Mouse (Mus musculus): Measurements from ENCODE around the gene Hmox1. TPM values are rescaled to one million over a fixed set of nuclear protein-coding genes. Genes with fewer than 3 reads are reported as not detected.

Hmox1 gene
- polyA plus RNA-seq, 1 experiment from 2014 or later: 16.3 TPM

DNA sequence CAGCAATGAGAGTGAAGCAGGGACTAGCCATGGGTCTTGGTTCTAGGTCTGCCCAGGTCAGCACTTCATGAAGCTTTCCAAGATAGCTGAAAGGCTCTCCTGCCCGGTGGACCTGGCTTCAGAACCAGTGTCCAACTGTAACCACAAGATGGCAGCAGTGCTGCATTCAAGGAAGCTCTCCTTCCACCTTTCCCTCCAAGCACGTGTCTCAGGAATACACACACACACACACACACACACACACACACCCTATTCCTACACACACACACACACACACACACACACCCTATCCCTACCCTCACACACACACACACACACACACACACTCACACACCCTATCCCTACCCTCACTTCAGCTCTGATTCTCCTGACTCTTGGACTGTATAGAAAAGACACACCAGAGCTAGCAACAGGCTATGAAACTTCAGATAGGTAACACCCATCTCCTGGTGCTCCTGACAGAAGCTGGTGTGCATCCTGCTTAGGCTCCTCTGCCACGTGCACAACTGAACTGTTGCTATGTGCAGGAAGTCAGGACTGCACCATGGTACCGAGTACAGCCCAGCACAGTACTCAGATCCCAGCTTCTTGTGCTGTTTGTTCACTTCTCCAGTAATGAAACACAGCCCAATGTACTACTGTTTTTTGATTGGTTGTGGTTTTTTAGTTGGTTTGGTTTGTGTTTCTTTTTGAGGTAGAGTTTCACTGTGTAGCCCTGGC is 21.6 kb upstream of the Hmox1 start:
- Histone ChIP-seq H3K9ac (no peak overlapping the region), H3K9me3 (replicated peaks) (no peaks in the 10 kb centered on the region), H3K4me2 (no peak overlapping the region), H3K36me3 (peaks cover 6% of the 10 kb centered on the region; the same call in 1 of the 2 replicates), H3K27ac (no peak overlapping the region), H3K4me3 (no peak overlapping the region), H3K4me1 (replicated peaks) (no peaks in the 10 kb centered on the region), H3K27me3 (no peaks in the 10 kb centered on the region)
- WGBS: 26% methylated on average over 4 of the region's 4 CpGs
- ATAC-seq (replicated peaks; ENCODE audit: insufficient number of reproducible peaks, insufficient read depth, low FRiP score, low read depth): peak; percentile 49

DNA sequence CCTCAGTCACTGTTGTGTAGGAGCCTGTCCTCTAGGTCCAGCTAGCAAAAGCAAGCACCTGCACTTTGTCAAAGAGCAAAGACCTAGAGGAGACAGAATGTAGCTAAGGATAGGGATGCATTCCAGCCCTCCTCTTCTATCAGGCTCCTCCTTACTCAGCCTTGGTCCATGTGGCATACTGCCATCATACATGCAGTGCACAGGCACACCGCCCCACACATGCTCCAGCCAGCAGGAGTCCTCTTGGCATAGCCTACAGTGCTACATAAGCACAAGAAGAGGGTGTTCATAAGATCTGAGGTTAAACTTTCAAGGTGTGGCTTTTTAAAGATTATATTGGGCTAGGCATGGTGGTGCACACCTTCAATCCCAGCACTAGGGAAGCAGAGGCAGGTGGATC is 18.5 kb upstream of the Hmox1 start:
- Histone ChIP-seq H3K27me3 (no peaks in the 10 kb centered on the region), H3K27ac (no peak overlapping the region), H3K9ac (no peak overlapping the region), H3K9me3 (replicated peaks) (no peaks in the 10 kb centered on the region), H3K36me3 (no peaks in the 10 kb centered on the region), H3K4me2 (no peak overlapping the region), H3K4me3 (no peak overlapping the region), H3K4me1 (replicated peaks) (no peaks in the 10 kb centered on the region)
- ATAC-seq (replicated peaks; ENCODE audit: insufficient number of reproducible peaks, insufficient read depth, low FRiP score, low read depth): no peak
- WGBS: 92% methylated on average over 1 of the region's 1 CpGs

DNA sequence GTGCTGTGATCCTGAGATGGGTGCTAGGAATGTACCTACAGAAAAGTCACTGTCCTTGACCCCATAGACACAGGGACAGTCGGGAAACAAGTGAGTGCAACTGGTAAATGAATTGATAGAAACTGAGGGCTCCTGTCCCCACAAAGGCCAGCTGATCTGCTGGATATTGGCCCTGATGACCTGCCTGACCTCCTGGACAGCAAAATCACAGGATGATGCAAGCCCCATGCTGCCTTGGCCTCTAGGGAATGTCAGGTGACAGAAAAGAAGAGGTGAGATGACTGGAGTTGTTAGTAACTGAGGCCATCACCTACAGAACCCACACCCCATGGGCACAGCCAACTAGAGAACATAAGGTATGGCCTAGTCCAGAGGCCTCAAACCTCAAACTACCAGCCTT is 15.2 kb upstream of the Hmox1 start:
- Histone ChIP-seq H3K4me3 (no peak overlapping the region), H3K27me3 (no peaks in the 10 kb centered on the region), H3K27ac (no peak overlapping the region), H3K9ac (no peak overlapping the region), H3K9me3 (replicated peaks) (no peaks in the 10 kb centered on the region), H3K36me3 (no peaks in the 10 kb centered on the region), H3K4me1 (replicated peaks) (no peaks in the 10 kb centered on the region), H3K4me2 (no peak overlapping the region)
- 74% methylated on average over 1 of the region's 1 CpGs for WGBS
- ATAC-seq (replicated peaks; ENCODE audit: insufficient number of reproducible peaks, insufficient read depth, low FRiP score, low read depth): no peak

DNA sequence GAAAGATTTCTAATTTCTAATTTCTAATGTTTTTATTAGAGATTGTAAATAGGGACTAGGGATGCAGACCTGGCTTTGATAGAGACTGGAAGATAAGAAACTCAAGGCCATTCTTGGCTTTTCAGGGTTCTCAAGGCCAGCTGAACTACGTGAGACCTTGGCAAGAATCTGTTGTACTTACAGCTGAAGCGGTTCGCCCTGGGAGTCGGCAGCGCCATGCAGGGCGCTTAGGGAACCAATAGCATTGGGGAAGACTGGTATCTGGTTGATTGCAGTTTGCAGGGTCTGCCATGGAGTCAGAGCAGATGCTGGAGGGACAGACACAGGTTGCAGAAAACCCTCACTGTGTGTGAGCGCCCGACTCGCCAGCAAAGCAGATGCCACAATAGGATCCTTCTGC is 14.6 kb upstream of the Hmox1 start:
- no peaks in the 10 kb centered on the region for H3K27me3 ChIP-seq
- H3K36me3 ChIP-seq: no peaks in the 10 kb centered on the region
- H3K4me1 ChIP-seq (replicated peaks): 0 out of 2 replicates have a peak, but pooled peaks cover 5% of the 10 kb centered on the region
- H3K9ac ChIP-seq: no peak overlapping the region
- WGBS: 92% methylated on average over 9 of the region's 9 CpGs
- H3K27ac ChIP-seq: no peak overlapping the region
- ATAC-seq (replicated peaks; ENCODE audit: insufficient number of reproducible peaks, insufficient read depth, low FRiP score, low read depth): no peak
- H3K9me3 ChIP-seq (replicated peaks): no peaks in the 10 kb centered on the region
- no peak overlapping the region for H3K4me2 ChIP-seq
- H3K4me3 ChIP-seq: no peak overlapping the region

DNA sequence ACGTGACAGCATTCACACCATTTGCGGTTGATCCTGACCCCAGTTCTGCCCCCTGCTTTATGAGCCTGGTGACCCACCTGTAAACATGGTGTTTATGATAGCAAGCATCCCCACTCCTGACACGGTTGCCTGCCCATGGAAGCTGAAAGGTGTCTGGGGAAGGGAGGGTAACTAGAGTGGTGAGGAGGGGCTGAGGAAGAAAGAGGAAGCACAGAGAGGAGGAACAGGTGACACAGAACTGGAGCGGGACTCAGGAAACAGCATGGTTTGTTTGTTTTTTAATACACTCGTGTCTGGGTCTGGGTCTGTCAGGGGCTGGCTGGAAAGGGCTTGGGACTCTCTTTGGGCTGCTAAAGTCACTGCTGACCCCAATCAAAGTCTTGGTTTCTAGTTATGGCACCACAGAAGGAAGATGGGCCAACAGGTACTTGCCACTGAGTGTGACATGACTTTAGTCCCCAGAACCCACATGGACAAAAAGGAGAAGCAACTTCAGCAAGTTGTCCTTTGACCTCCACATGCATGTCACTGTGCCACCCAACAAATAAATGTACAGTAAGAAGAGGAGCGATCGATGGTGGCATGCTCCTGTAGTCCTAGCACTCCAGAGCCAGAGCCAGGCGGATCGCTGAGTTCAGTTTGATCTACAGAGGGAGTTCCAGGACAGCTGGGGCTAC is 11.9 kb upstream of the Hmox1 start:
- Histone ChIP-seq H3K9ac (no peak overlapping the region), H3K4me3 (no peak overlapping the region), H3K36me3 (no peaks in the 10 kb centered on the region), H3K9me3 (replicated peaks) (no peaks in the 10 kb centered on the region), H3K27ac (no peak overlapping the region), H3K4me1 (replicated peaks) (0 out of 2 replicates have a peak, but pooled peaks cover 5% of the 10 kb centered on the region), H3K27me3 (no peaks in the 10 kb centered on the region), H3K4me2 (no peak overlapping the region)
- 73% methylated on average over 9 of the region's 9 CpGs for WGBS
- ATAC-seq (replicated peaks; ENCODE audit: insufficient number of reproducible peaks, insufficient read depth, low FRiP score, low read depth): no peak

DNA sequence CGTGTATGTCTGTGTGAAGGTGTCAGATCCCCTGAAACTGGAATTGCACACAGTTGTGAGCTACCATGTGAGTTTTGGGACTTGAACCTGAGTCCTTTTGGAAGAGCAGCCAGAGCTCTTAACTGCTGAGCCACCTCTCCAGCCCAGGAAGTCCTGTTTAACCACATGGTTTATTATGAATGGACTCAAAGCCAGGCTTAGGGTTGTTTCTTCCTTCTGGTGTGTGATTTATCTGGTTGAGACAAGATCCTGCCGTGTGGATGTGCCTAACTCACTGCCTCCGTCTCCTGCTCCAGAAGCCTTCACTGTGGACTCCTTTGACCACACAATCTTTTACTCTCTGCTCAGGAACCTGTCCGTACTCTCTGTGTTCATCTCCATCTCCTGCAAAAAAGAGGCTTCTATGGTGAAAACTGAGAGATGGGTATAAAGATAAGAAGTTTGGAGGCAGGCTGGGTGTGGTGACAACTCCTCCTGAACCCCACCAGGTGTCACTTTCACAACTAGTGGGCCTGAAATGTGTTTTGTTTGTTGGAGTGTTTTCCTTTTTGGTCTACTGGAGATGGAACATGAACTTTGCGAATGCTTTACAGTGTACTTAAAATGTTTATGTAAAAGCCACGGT is 11.1 kb upstream of the Hmox1 start:
- Histone ChIP-seq H3K4me2 (no peak overlapping the region), H3K36me3 (no peaks in the 10 kb centered on the region), H3K4me1 (replicated peaks) (0 out of 2 replicates have a peak, but pooled peaks cover 5% of the 10 kb centered on the region), H3K9ac (no peak overlapping the region), H3K9me3 (replicated peaks) (no peaks in the 10 kb centered on the region), H3K27me3 (no peaks in the 10 kb centered on the region), H3K27ac (no peak overlapping the region), H3K4me3 (no peak overlapping the region)
- no peak for ATAC-seq (replicated peaks; ENCODE audit: insufficient number of reproducible peaks, insufficient read depth, low FRiP score, low read depth)
- 73% methylated on average over 6 of the region's 6 CpGs for WGBS

DNA sequence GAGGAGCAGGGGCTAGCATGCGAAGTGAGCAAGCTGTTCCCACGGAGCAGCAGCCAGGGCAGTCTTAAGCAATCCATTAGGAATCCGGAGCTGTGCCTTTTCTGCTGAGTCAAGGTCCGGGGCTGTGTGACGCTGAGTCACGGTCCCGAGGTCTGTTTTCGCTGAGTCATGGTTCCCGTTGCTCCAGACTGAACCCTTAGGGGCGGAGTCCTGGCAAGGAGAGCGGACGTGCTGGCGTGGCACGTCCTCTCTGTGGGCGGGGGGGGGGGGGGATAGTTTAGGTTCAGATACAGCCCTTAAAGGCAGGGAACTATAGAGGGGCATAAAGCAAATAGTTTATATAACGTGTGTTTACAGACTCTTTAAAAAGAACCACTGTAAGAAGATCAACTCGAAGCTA is 9.6 kb upstream of the Hmox1 start:
- Histone ChIP-seq H3K27me3 (no peaks in the 10 kb centered on the region), H3K36me3 (no peaks in the 10 kb centered on the region), H3K9me3 (replicated peaks) (no peaks in the 10 kb centered on the region), H3K4me3 (peak overlapping the region; percentile 45), H3K4me2 (peak overlapping the region; percentile 60), H3K27ac (peak overlapping the region; percentile 47; the same call in 1 of the 2 replicates), H3K4me1 (replicated peaks) (peaks cover 7% of the 10 kb centered on the region), H3K9ac (no peak overlapping the region)
- WGBS: 3% methylated on average over 17 of the region's 17 CpGs
- peak; percentile 94 for ATAC-seq (replicated peaks; ENCODE audit: insufficient number of reproducible peaks, insufficient read depth, low FRiP score, low read depth)

DNA sequence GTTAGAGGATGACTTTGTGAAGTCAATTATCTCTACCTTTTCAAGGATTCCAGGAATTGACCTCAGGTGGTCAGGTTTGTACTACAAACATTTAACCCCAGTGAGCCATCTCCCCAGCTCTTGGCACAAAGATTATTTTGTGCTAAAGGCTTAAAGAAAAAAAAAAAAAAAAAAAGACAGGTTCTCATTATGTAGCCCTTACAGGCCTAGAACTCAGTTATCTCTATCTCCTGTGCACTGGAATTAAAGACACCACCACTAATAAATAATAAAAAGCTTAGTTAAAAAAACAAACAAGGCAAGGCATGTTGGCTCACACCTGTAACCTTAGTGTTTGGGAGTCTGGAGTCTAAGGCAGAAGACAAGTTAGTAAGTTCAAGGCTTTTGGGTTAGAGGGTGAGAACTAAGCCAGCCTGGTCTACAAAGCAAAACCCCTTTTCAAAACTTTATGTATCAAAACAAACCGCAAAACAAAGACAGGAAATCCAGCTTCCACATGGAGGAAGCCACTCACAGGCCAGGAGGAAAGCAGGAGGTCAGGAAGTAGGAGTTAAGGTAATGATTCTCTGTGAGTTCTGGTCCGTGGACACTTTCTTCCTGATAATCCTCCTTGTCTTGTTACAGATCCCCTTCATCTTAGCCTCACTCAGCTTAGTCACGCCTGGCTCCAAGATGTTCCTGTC is 8.9 kb upstream of the Hmox1 start:
- peaks cover 14% of the 10 kb centered on the region for H3K4me1 ChIP-seq (replicated peaks)
- WGBS: 52% methylated on average over 3 of the region's 3 CpGs
- H3K27me3 ChIP-seq: no peaks in the 10 kb centered on the region
- H3K9me3 ChIP-seq (replicated peaks): no peaks in the 10 kb centered on the region
- H3K36me3 ChIP-seq: no peaks in the 10 kb centered on the region
- H3K4me2 ChIP-seq: peak overlapping the region; percentile 60; the same call in 1 of the 2 replicates
- peak overlapping the region; percentile 47 for H3K27ac ChIP-seq
- H3K9ac ChIP-seq: no peak overlapping the region
- no peak for ATAC-seq (replicated peaks; ENCODE audit: insufficient number of reproducible peaks, insufficient read depth, low FRiP score, low read depth)
- no peak overlapping the region for H3K4me3 ChIP-seq

DNA sequence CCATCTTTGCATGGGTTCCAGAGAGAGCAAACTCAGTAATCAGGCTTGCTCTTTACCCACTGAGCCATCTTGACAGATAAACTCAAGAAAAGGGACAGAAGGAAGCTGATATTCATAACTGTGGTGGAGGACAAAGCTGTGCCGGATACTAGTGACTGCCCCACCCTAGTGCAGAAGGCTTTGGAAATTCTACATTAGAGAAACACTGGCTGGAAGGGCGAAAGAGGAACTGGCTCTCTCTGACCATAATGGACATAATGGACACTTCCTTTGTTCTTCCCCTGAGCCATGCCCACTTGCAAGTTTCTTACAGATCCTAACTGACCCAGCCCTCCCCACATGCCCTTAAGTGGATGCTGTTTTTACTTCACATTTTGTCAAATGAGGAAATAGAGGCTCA is 7.4 kb upstream of the Hmox1 start:
- WGBS: 79% methylated on average over 2 of the region's 2 CpGs
- no peak overlapping the region; the same call in 1 of the 2 replicates for H3K27ac ChIP-seq
- ATAC-seq (replicated peaks; ENCODE audit: insufficient number of reproducible peaks, insufficient read depth, low FRiP score, low read depth): no peak
- H3K4me1 ChIP-seq (replicated peaks): peaks cover 21% of the 10 kb centered on the region
- no peak overlapping the region for H3K4me2 ChIP-seq
- no peak overlapping the region for H3K9ac ChIP-seq
- no peaks in the 10 kb centered on the region for H3K9me3 ChIP-seq (replicated peaks)
- no peak overlapping the region for H3K4me3 ChIP-seq
- no peaks in the 10 kb centered on the region for H3K27me3 ChIP-seq
- H3K36me3 ChIP-seq: no peaks in the 10 kb centered on the region

DNA sequence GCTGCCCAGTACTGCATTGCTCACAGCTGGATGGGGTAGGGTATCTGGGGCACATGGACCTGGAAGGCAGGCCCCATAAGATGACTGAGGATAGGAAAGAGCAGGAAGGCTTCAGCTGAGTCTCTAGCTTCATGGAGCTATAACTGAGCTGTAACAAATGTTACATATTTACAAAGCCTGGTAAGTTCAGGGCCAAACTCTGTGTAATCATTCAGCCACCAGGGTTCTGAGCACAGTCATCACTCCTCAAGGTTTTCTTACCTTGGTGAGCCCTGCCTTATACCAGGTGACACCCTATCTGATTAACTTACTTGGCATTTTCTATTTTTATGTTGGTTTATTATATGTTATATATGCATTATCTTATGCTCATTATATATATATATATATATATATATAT is 6.3 kb upstream of the Hmox1 start:
- no peaks in the 10 kb centered on the region for H3K36me3 ChIP-seq
- H3K9me3 ChIP-seq (replicated peaks): no peaks in the 10 kb centered on the region
- H3K4me3 ChIP-seq: no peak overlapping the region
- H3K27ac ChIP-seq: no peak overlapping the region
- H3K9ac ChIP-seq: no peak overlapping the region
- H3K4me1 ChIP-seq (replicated peaks): peaks cover 21% of the 10 kb centered on the region
- no peaks in the 10 kb centered on the region for H3K27me3 ChIP-seq
- no peak for ATAC-seq (replicated peaks; ENCODE audit: insufficient number of reproducible peaks, insufficient read depth, low FRiP score, low read depth)
- no peak overlapping the region for H3K4me2 ChIP-seq

Data from heart, embryonic 15.5 days (tissue).